Mouse (Mus musculus) hindbrain, embryonic 15.5 days (tissue): Measurements from ENCODE around the gene Olfr1199. TPM values are rescaled to one million over a fixed set of nuclear protein-coding genes. Genes with fewer than 3 reads are reported as not detected.

ENCODE experiments used
- ATAC-seq: fragments of 200-750 bp; cut with Nextera tagmentation; 2 replicates; pipeline ENCODE4 v1.8.0; 2017; ENCODE audit warnings: low read depth, moderate number of reproducible peaks, moderate TSS enrichment; ENCODE audit not compliant: low FRiP score
- H3K27ac ChIP-seq: fragments of 300-500 bp; sonication (generic); replicated peaks from 2 replicates; pipeline ENCODE4 v1.5.1; 2015; ENCODE audit warnings: mild to moderate bottlenecking, inconsistent platforms
- H3K27me3 ChIP-seq: fragments of 300-500 bp; sonication (generic); 2 replicates; pipeline ENCODE4 v1.6.1; 2015; ENCODE audit warnings: control low read depth, inconsistent platforms
- H3K36me3 ChIP-seq: fragments of 300-500 bp; sonication (generic); 2 replicates; pipeline ENCODE4 v1.6.1; 2015; ENCODE audit warnings: control low read depth, inconsistent platforms
- H3K4me1 ChIP-seq: fragments of 300-500 bp; sonication (generic); replicated peaks from 2 replicates; pipeline ENCODE4 v1.6.1; 2015; ENCODE audit warnings: control low read depth, inconsistent platforms
- H3K4me2 ChIP-seq: fragments of 300-500 bp; sonication (generic); 2 replicates; pipeline ENCODE4 v1.6.1; 2015; ENCODE audit warnings: moderate library complexity, mild to moderate bottlenecking, inconsistent platforms
- H3K4me3 ChIP-seq: fragments of 300-500 bp; sonication (generic); 2 replicates; pipeline ENCODE4 v1.5.1; 2015; ENCODE audit warnings: mild to moderate bottlenecking, inconsistent platforms
- H3K9ac ChIP-seq: fragments of 300-500 bp; sonication (generic); 2 replicates; pipeline ENCODE4 v1.6.1; 2015; ENCODE audit warnings: inconsistent platforms
- H3K9me3 ChIP-seq: fragments of 300-500 bp; sonication (generic); 2 replicates; pipeline ENCODE4 v1.6.1; 2016; ENCODE audit warnings: control low read depth, inconsistent platforms
- WGBS: fragments of 180-500 bp; shearing (Covaris S2); methylation state at CpG from one replicate; pipeline ENCODE4 v1.1.7; 2015; 5-methylcytosine and 5-hydroxymethylcytosine counted together
- polyA plus RNA-seq: library from polyadenylated mRNA; unstranded; fragments of >200 nt; fragmentation: Nextera tagmentation; extraction: Ambion mirVana; gene quantifications from 2 replicates; pipeline ENCODE4 v1.2.1, GENCODE M21; 2015

Gene Olfr1199
- polyA plus RNA-seq: not detected in 2 replicates

DNA sequence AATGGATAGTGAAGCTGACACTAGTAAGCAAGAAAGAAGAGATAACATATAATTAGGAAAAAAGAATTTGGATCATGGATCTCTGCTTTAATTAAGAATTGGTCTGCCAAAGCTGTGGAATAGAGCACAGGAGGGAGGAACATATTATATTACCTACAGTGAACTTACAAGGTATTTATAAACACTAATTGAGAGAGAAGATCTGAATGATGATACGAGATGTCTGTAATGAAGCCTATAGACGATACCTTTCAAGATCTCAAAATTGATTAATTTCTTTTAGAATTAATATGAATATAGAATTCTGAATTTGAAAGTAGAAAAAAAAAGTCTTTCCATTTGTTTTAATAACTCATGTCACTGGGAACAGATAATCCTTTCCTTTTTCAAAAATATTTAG is at the start of gene Olfr1199:
TSS of gene Olfr1199 (minus strand) at position 101 of the 400 bp plus-strand sequence.
- no peak for ATAC-seq
- H3K9me3 ChIP-seq: no peaks in the 10 kb centered on the region
- no peak within 1 kb of the TSS for H3K9ac ChIP-seq
- 94% methylated on average over 2 of the region's 2 CpGs for WGBS
- H3K4me1 ChIP-seq: no peaks in the 10 kb centered on the region
- H3K27me3 ChIP-seq: no peaks in the 10 kb centered on the region
- H3K36me3 ChIP-seq: no peaks in the 10 kb centered on the region
- H3K4me2 ChIP-seq: no peak within 1 kb of the TSS
- no peak within 1 kb of the TSS for H3K27ac ChIP-seq
- no peak within 1 kb of the TSS for H3K4me3 ChIP-seq

DNA sequence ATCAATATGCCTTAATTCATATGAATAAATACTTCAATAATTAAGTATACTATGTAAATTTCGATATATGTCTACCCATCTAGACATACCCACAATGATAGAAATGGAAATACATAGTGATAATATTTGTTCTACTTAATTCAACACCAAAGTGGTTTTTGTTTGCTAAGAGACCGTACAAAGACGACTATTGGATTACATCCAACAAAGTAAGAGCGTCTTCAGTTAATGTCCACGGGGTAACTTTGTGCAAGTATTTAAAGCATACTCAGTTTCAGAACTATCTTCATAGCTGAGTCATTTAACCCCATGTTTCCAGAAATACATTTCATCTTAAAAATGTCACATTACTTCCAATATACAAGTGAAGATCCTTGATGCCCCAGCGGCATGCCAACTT is 32.5 kb upstream of the Olfr1199 start, which contains the start of gene Olfr1201:
TSS of gene Olfr1201 (plus strand) at position 301 of the 400 bp plus-strand sequence.
- H3K4me1 ChIP-seq: no peaks in the 10 kb centered on the region
- WGBS: 87% methylated on average over 6 of the region's 6 CpGs
- H3K27ac ChIP-seq: no peak within 1 kb of the TSS
- no peak within 1 kb of the TSS for H3K4me2 ChIP-seq
- no peak within 1 kb of the TSS for H3K4me3 ChIP-seq
- no peaks in the 10 kb centered on the region for H3K9me3 ChIP-seq
- H3K9ac ChIP-seq: no peak within 1 kb of the TSS
- ATAC-seq: no peak
- no peaks in the 10 kb centered on the region for H3K27me3 ChIP-seq
- no peaks in the 10 kb centered on the region for H3K36me3 ChIP-seq

DNA sequence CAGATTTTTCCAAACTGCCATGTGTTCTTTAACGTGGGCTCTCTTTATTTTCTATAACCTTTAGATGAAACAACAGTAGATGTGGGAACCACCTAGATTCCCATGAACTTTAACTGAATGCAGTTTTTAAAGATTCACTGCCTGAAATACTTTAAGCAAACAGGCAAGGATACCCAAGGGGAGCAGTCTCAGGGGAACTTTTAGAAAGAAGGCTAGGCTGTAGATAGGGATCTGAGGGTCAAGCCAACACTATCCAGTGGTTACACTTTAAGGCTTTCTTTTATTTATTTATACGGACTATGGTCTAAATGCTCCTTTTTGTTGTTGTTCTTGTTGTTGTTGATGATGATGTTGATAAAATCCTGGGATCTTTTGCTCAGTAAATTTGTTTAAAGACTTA is 10.1 kb upstream of the Olfr1199 start, which contains the start of gene Olfr1200:
TSS of gene Olfr1200 (minus strand) at position 101 of the 400 bp plus-strand sequence.
- H3K36me3 ChIP-seq: no peaks in the 10 kb centered on the region
- H3K9ac ChIP-seq: no peak within 1 kb of the TSS
- ATAC-seq: no peak
- H3K4me2 ChIP-seq: no peak within 1 kb of the TSS
- 81% methylated on average over 2 of the region's 2 CpGs for WGBS
- H3K9me3 ChIP-seq: no peaks in the 10 kb centered on the region
- H3K27me3 ChIP-seq: no peaks in the 10 kb centered on the region
- no peak within 1 kb of the TSS for H3K4me3 ChIP-seq
- no peaks in the 10 kb centered on the region for H3K4me1 ChIP-seq
- no peak within 1 kb of the TSS for H3K27ac ChIP-seq

DNA sequence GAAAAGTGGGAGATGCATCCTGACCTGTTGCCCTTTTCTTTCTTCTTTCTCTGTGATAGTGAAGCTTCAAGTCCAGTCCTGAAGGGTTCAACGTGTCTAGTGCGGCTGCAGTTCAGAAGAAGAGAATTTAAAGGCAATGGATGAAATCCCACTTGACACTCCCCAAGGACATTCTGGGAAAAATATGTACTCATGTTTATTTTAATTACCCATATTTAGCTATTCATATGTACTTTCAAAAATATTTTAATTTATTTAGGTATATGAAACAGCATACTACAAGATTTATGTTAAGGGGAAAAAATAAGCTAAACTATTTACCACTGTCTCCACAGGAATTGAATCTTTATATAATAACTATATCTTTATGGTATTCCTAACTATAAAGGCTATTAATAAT is 9.0 kb downstream of the Olfr1199 start, which contains the start of gene Olfr1198:
TSS of gene Olfr1198 (minus strand) at position 101 of the 400 bp plus-strand sequence.
- Histone ChIP-seq H3K4me2 (no peak within 1 kb of the TSS), H3K27me3 (no peaks in the 10 kb centered on the region), H3K4me3 (no peak within 1 kb of the TSS), H3K9me3 (no peaks in the 10 kb centered on the region), H3K9ac (no peak within 1 kb of the TSS), H3K36me3 (no peaks in the 10 kb centered on the region), H3K27ac (no peak within 1 kb of the TSS), H3K4me1 (no peaks in the 10 kb centered on the region)
- 78% methylated on average over 2 of the region's 2 CpGs for WGBS
- no peak for ATAC-seq

DNA sequence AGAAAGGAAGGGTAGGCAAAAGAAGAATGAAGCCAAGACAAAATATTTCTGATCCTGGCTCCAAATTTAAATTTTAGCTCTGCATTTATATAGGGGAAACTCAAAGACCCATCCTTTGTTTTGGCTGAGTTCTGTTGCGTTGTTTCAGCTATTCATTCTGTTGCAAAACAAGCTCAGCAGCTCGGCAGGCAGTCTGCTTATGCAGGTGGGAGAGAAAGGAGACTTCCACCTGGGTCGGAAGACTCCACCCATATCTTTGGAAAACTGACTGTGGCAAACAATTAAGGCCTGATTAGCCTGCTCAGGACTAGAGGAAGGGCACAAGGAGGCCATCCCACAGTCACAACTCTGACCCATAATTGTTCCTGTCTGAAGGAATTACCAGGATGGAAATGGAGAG is 16.9 kb downstream of the Olfr1199 start:
- no peak overlapping the region for H3K9ac ChIP-seq
- no peaks in the 10 kb centered on the region for H3K4me1 ChIP-seq
- H3K4me3 ChIP-seq: no peak overlapping the region
- no peak overlapping the region for H3K4me2 ChIP-seq
- H3K36me3 ChIP-seq: no peaks in the 10 kb centered on the region
- no peak overlapping the region for H3K27ac ChIP-seq
- no peaks in the 10 kb centered on the region for H3K9me3 ChIP-seq
- H3K27me3 ChIP-seq: no peaks in the 10 kb centered on the region
- ATAC-seq: no peak
- WGBS: 75% methylated on average over 3 of the region's 3 CpGs

DNA sequence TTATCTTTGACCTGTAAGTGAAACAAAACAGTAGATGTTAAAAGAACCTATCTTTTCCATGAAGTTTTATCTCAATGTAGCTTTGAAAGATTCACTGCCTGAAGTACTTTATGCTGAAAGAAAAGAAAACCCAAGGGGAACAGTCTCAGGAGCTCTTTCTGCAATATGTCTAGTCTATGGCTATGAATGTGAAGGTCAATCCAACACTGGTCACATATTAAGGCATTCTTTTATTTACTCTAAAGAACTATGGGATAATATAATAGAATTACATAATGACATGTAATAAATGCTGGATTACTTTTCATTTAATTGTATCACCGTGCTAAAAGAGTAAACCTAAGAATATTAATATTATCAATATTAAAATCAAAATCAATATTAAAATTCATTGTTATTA is 28.0 kb downstream of the Olfr1199 start, which contains the start of gene Olfr1197:
TSS of gene Olfr1197 (minus strand) at position 101 of the 400 bp plus-strand sequence.
- Histone ChIP-seq H3K9me3 (no peaks in the 10 kb centered on the region), H3K27me3 (no peaks in the 10 kb centered on the region), H3K36me3 (no peaks in the 10 kb centered on the region), H3K4me1 (no peaks in the 10 kb centered on the region), H3K4me3 (no peak within 1 kb of the TSS), H3K9ac (no peak within 1 kb of the TSS), H3K27ac (no peak within 1 kb of the TSS), H3K4me2 (no peak within 1 kb of the TSS)
- no peak for ATAC-seq
- 82% methylated on average over 1 of the region's 1 CpGs for WGBS

DNA sequence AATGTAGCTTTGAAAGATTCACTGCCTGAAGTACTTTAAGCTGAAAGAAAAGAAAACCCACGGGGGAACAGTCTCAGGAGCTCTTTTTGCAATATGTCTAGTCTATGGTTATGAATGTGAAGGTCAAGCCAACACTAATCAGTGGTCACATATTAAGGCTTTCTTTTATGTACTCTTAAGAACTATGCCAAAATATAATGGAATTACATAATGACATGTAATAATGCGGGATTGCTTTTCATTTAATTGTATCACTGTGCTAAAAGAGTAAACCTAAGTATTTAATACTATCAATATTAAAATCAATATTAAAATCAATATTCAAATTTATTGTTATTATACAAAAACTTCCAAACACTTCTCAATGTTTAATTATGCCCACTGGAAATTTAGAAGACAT is 55.8 kb downstream of the Olfr1199 start, which contains the start of gene Olfr1196:
TSS of gene Olfr1196 (minus strand) at position 101 of the 400 bp plus-strand sequence.
- Histone ChIP-seq H3K27me3 (no peaks in the 10 kb centered on the region), H3K36me3 (no peaks in the 10 kb centered on the region), H3K4me1 (no peaks in the 10 kb centered on the region), H3K4me3 (no peak within 1 kb of the TSS), H3K27ac (no peak within 1 kb of the TSS), H3K9ac (no peak within 1 kb of the TSS), H3K4me2 (no peak within 1 kb of the TSS), H3K9me3 (no peaks in the 10 kb centered on the region)
- ATAC-seq: no peak
- 80% methylated on average over 2 of the region's 2 CpGs for WGBS

Other genes starting within 250 kb of the Olfr1199 start
- gene Olfr1186, start 241.9 kb downstream of the Olfr1199 start, polyA plus RNA-seq: not detected in 2 replicates
- not detected in 2 replicates for gene Olfr1188, start 203.5 kb downstream of the Olfr1199 start, polyA plus RNA-seq
- not detected in 2 replicates for gene Olfr1189, start 174.0 kb downstream of the Olfr1199 start, polyA plus RNA-seq
- not detected in 2 replicates for gene Olfr1191-ps1, start 119.9 kb downstream of the Olfr1199 start, polyA plus RNA-seq
- not detected in 2 replicates for gene Olfr1192-ps1, start 112.0 kb downstream of the Olfr1199 start, polyA plus RNA-seq
- not detected in 2 replicates for gene Olfr1193, start 84.8 kb downstream of the Olfr1199 start, polyA plus RNA-seq
- not detected in 2 replicates for gene Olfr1195, start 71.3 kb downstream of the Olfr1199 start, polyA plus RNA-seq
- not detected in 2 replicates for gene Olfr1196, start 55.9 kb downstream of the Olfr1199 start, polyA plus RNA-seq
- gene Olfr1197, start 28.1 kb downstream of the Olfr1199 start, polyA plus RNA-seq: not detected in 2 replicates
- not detected in 2 replicates for gene Olfr1198, start 9.1 kb downstream of the Olfr1199 start, polyA plus RNA-seq
- not detected in 2 replicates for gene Olfr1200, start 10.0 kb upstream of the Olfr1199 start, polyA plus RNA-seq
- not detected in 2 replicates for gene Olfr1201, start 32.6 kb upstream of the Olfr1199 start, polyA plus RNA-seq
- gene Olfr1202, start 54.0 kb upstream of the Olfr1199 start, polyA plus RNA-seq: 0.04 TPM in 1 of 2 replicates, not detected in the other
- gene Olfr1205, start 69.3 kb upstream of the Olfr1199 start, polyA plus RNA-seq: not detected in 2 replicates
- gene Olfr1204, start 88.8 kb upstream of the Olfr1199 start, polyA plus RNA-seq: not detected in 2 replicates
- gene Olfr1206, start 102.8 kb upstream of the Olfr1199 start, polyA plus RNA-seq: not detected in 2 replicates
- not detected in 2 replicates for gene Olfr1208, start 141.8 kb upstream of the Olfr1199 start, polyA plus RNA-seq
- gene Olfr1209, start 154.7 kb upstream of the Olfr1199 start, polyA plus RNA-seq: not detected in 2 replicates
- gene Olfr1211, start 177.6 kb upstream of the Olfr1199 start, polyA plus RNA-seq: not detected in 2 replicates
- not detected in 2 replicates for gene Olfr1212, start 193.5 kb upstream of the Olfr1199 start, polyA plus RNA-seq
- not detected in 2 replicates for gene Gm13762, start 219.8 kb upstream of the Olfr1199 start, polyA plus RNA-seq
- not detected in 2 replicates for gene Olfr1214, start 232.2 kb upstream of the Olfr1199 start, polyA plus RNA-seq
- not detected in 2 replicates for gene Olfr1215, start 246.5 kb upstream of the Olfr1199 start, polyA plus RNA-seq